Mouse (Mus musculus) kidney, adult 2 months (tissue): ENCODE measurements around the gene Snrpf. TPM values are rescaled to one million over a fixed set of nuclear protein-coding genes. Genes with fewer than 3 reads are reported as not detected.

Source experiments
- DNase-seq: peaks from one replicate; pipeline ENCODE4 v3.0.0; 2021
- H3K27ac ChIP-seq: fragments of 200-500 bp; 2 replicates; pipeline ENCODE4 v1.5.1; 2012; ENCODE audit warnings: low read depth, low read length, control low read depth, inconsistent platforms; ENCODE audit not compliant: insufficient read depth
- H3K27me3 ChIP-seq: fragments of 200-500 bp; replicated peaks from 2 replicates; pipeline ENCODE4 v1.6.1; 2012; ENCODE audit warnings: mild to moderate bottlenecking, moderate library complexity, low read length, inconsistent platforms; ENCODE audit not compliant: control insufficient read depth, insufficient read depth
- H3K36me3 ChIP-seq: fragments of 200-500 bp; 2 replicates; pipeline ENCODE4 v1.6.1; 2012; ENCODE audit warnings: mild to moderate bottlenecking, moderate library complexity, low read length, inconsistent platforms; ENCODE audit not compliant: control insufficient read depth, insufficient read depth
- H3K4me1 ChIP-seq: fragments of 200-500 bp; 2 replicates; pipeline ENCODE4 v1.6.1; 2011; ENCODE audit warnings: low read length; ENCODE audit not compliant: control insufficient read depth, insufficient read depth
- H3K4me3 ChIP-seq: fragments of 200-500 bp; 2 replicates; pipeline ENCODE4 v1.5.1; 2011; ENCODE audit warnings: mild to moderate bottlenecking, low read depth, low read length, control low read depth; ENCODE audit not compliant: insufficient read depth
- CTCF ChIP-seq: fragments of 200-500 bp; conservative IDR thresholded peaks from 2 replicates; pipeline ENCODE4 v1.5.1; 2011; ENCODE audit warnings: low read depth, mild to moderate bottlenecking, control low read depth, low read length, moderate library complexity, mixed read lengths; ENCODE audit not compliant: insufficient read depth, insufficient read length
- POLR2A ChIP-seq: fragments of 200-500 bp; IDR thresholded peaks from one replicate; pipeline ENCODE4 v1.6.1; 2011; ENCODE audit warnings: low read depth, low read length, control low read depth
- WGBS: fragments of 180-500 bp; shearing (Covaris S2); methylation state at CpG from one replicate; pipeline ENCODE4 v1.1.7; 2018; 5-methylcytosine and 5-hydroxymethylcytosine counted together
- polyA plus RNA-seq: library from polyadenylated mRNA; depleted of rRNA; stranded (reverse); fragments of >200 nt; gene quantifications from 2 replicates; pipeline ENCODE4 v1.2.3, GENCODE M21; 2012; rRNA removed

Gene Snrpf
- polyA plus RNA-seq, 1 experiment: 30.8 TPM

DNA sequence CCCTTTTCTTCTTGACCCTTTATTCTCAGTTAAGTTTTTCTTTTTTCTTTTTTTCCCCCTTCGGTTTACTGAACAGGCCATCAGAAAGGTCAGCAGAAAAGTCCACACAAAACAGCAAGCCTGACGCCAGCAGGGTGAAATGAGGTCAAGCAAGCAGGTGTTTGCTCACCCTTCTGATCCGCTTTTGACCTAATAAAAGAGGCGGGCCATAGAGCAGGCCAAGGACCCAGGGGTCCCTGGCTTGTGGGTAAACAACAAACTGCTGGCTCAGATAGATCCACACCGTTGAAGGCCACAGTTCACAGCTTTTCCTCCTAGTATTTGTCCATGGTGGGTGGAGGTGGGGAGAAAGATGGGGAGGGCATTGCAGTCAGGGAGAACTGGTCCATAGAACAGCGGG, 46.3 kb downstream of the Snrpf start:
- 48% methylated on average over 6 of the region's 6 CpGs for WGBS
- Histone ChIP-seq H3K27ac (no peak overlapping the region), H3K4me1 (peaks cover 5% of the 10 kb centered on the region), H3K27me3 (no peaks in the 10 kb centered on the region), H3K4me3 (no peak overlapping the region), H3K36me3 (no peaks in the 10 kb centered on the region)
- DNase-seq: peak; percentile 11
- no peak for TF ChIP-seq CTCF
- TF ChIP-seq POLR2A: no peak

DNA sequence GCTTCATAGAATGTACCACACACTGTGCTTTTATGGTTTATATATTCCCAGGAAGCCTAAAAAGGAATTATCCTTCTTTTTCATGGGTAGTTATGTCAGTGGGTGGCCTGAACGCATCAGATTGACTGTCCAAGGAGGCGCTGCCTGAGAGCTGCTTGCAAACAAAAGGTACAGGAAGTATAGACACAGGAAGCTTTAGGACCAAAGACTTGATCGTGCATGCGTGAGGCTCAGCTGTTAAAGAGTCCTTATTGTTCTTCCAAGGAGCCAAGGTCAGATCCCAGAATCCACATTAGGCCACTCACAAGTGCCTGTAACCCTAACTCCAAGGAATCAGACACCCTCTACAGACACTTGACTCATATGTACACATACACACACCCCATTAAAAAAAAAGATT, 47.1 kb downstream of the Snrpf start:
- H3K27me3 ChIP-seq: no peaks in the 10 kb centered on the region
- H3K27ac ChIP-seq: no peak overlapping the region
- 85% methylated on average over 4 of the region's 4 CpGs for WGBS

GRCm38 (mm10) chr10:93541585-93541984, 47.9 kb downstream of the Snrpf start:
- TF ChIP-seq POLR2A (no peak), CTCF (no peak)
- no peak for DNase-seq
- Histone ChIP-seq H3K27ac (no peak overlapping the region), H3K4me3 (no peak overlapping the region), H3K27me3 (no peaks in the 10 kb centered on the region), H3K4me1 (peaks cover 5% of the 10 kb centered on the region), H3K36me3 (no peaks in the 10 kb centered on the region)
- 72% methylated on average over 1 of the region's 1 CpGs for WGBS

More for the DNA sequence above, 47.1 kb downstream of the Snrpf start:
- DNase-seq: no peak
- H3K36me3 ChIP-seq: no peaks in the 10 kb centered on the region
- TF ChIP-seq POLR2A: no peak
- no peak for TF ChIP-seq CTCF
- no peak overlapping the region for H3K4me3 ChIP-seq
- peaks cover 5% of the 10 kb centered on the region for H3K4me1 ChIP-seq

DNA sequence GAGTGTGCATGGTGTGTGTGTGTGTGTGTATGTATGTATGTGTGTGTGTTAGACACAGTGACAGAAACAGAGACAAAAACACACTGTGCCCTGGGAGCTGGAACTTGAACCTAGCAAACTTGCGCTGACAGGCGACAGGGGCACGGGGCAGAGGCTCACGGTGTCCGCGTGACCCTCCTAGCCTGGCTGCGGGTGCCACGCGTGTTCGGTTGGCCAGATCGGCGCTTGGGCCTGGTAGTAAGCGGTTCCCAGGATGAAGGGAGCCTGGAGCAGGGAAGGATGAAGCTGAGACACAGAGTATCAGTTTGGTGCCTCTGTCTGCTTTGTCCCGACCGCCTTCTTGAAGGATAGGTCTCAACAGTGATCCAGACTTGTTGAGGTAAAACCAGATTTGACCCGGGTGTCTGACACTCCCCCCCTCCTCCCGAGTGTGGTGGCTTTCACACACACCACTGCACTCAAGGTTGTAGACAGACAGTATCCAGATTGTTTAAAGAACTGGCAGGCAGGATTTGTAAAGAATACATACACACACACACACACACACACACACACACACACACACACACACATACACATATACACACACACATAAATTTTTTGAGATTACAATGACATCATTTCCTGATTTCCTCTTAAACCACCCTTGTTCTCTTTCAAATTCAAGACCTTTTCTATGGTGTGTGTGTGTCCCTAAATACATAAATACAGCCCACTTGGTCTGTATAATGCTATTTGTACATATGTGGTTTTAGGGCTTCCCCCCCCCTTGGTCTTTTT, 48.9 kb downstream of the Snrpf start, which contains the start of gene Ccdc38:
Gene Ccdc38, plus strand, starts transcription at position 202 of the 780 bp plus-strand sequence.
- peak within 1 kb of the TSS; percentile 48 for H3K4me3 ChIP-seq
- H3K4me1 ChIP-seq: peaks cover 5% of the 10 kb centered on the region
- peak; percentile 5 for DNase-seq
- TF ChIP-seq POLR2A: no peak
- TF ChIP-seq CTCF: no peak
- no peak within 1 kb of the TSS for H3K27ac ChIP-seq
- H3K27me3 ChIP-seq: no peaks in the 10 kb centered on the region
- WGBS: 34% methylated on average over 17 of the region's 17 CpGs
- H3K36me3 ChIP-seq: no peaks in the 10 kb centered on the region

GRCm38 (mm10) chr10:93539775-93540430, 49.6 kb downstream of the Snrpf start, which contains the start of gene Amdhd1:
Gene Amdhd1, minus strand, starts transcription at chr10:93540033.
- 1% methylated on average over 35 of the region's 35 CpGs for WGBS
- Histone ChIP-seq H3K36me3 (no peaks in the 10 kb centered on the region), H3K27ac (no peak within 1 kb of the TSS), H3K27me3 (no peaks in the 10 kb centered on the region), H3K4me3 (peak within 1 kb of the TSS; percentile 48), H3K4me1 (peaks cover 5% of the 10 kb centered on the region)
- DNase-seq: peak; percentile 88
- TF ChIP-seq POLR2A: no peak
- TF ChIP-seq CTCF: peak; percentile 66

DNA sequence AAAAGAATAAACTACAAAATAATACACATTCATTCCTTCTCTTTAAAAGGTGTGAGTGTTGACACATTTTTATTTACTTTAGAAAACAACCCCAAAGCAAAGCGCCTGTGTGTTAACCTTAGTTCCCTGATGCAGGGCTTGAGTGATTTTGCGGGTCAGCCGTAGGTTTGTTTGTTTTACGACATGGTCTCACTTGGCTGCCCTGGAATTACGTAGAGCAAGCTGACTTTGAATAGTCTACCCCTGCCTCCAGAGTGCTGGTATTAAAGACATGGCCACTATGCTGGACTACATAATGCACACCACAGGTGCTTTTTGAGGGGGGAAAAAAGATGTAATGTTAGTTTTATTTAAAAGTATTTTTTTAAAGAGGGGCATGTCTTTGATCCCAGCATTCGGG, 50.7 kb downstream of the Snrpf start:
- DNase-seq: peak; percentile 42
- Histone ChIP-seq H3K27me3 (no peaks in the 10 kb centered on the region), H3K36me3 (no peaks in the 10 kb centered on the region), H3K4me1 (peaks cover 5% of the 10 kb centered on the region), H3K27ac (no peak overlapping the region), H3K4me3 (no peak overlapping the region)
- no peak for TF ChIP-seq POLR2A
- no peak for TF ChIP-seq CTCF
- WGBS: 38% methylated on average over 6 of the region's 6 CpGs

- Histone ChIP-seq H3K36me3 (no peaks in the 10 kb centered on the region), H3K27ac (no peak overlapping the region), H3K27me3 (no peaks in the 10 kb centered on the region), H3K4me1 (peaks cover 5% of the 10 kb centered on the region), H3K4me3 (no peak overlapping the region)
- 63% methylated on average over 2 of the region's 2 CpGs for WGBS
- TF ChIP-seq POLR2A: no peak
- no peak for TF ChIP-seq CTCF
- peak; percentile 18 for DNase-seq
Observed at GRCm38 (mm10) chr10:93538287-93538686, 51.2 kb downstream of the Snrpf start.

Other genes with a start within 250 kb of the Snrpf start
- gene Lta4h, start 136.3 kb downstream of the Snrpf start, polyA plus RNA-seq: 42.9 and 53.9 TPM in 2 replicates
- gene Hal, start 100.9 kb downstream of the Snrpf start, polyA plus RNA-seq: 0.22 and 0.26 TPM in 2 replicates
- 3.1 and 3.3 TPM in 2 replicates for gene Amdhd1, start 49.7 kb downstream of the Snrpf start, polyA plus RNA-seq
- gene Ccdc38, start 49.1 kb downstream of the Snrpf start, polyA plus RNA-seq: 0.03 TPM in 1 of 2 replicates, not detected in the other
- gene Ntn4, start 51.0 kb upstream of the Snrpf start, polyA plus RNA-seq: 35.1 and 36.1 TPM in 2 replicates
- gene Usp44, start 241.8 kb upstream of the Snrpf start, polyA plus RNA-seq: 0.03 TPM in 1 of 2 replicates, not detected in the other